Comparison of ENCODE assay signal across 29 mouse cellular contexts in genomic region chr16:16852411-16852810, GRCm38 (mm10). TPM values are rescaled to one million over a fixed set of nuclear protein-coding genes. Genes with fewer than 3 reads are reported as not detected.
"Had no signal": no experiment of that assay in that cellular context is flagged by ENCODE, and none has a peak within 500 bp of the region (broad histone marks: within the 10 kb centered on the region; RNA-seq: fewer than 3 reads in every experiment).

No protein-coding gene starts in this region.

- H3K27ac ChIP-seq: heart, embryonic 10.5 days; hindbrain, embryonic 10.5 days; hindbrain, embryonic 12.5 days; hindbrain, embryonic 14.5 days; intestine, embryonic 15.5 days; layer of hippocampus, adult 2 months; limb, embryonic 13.5 days; limb, embryonic 15.5 days; liver, embryonic 12.5 days; liver, embryonic 14.5 days had no signal

- ATAC-seq: hindbrain, embryonic 16.5 days; inflammation-experienced regulatory T-cells, adult 6 months; intestine, embryonic 15.5 days; liver, embryonic 12.5 days had no signal

- H3K27me3 ChIP-seq: heart, embryonic 12.5 days; hindbrain, embryonic 12.5 days; intestine, embryonic 15.5 days; limb, embryonic 13.5 days; limb, embryonic 15.5 days; liver, embryonic 12.5 days had no signal

- H3K4me1 ChIP-seq: heart, embryonic 10.5 days; heart, embryonic 12.5 days; hindbrain, embryonic 10.5 days; hindbrain, embryonic 12.5 days; intestine, embryonic 15.5 days; limb, embryonic 13.5 days; limb, embryonic 15.5 days; liver, embryonic 12.5 days had no signal

- H3K4me3 ChIP-seq: heart, embryonic 10.5 days; heart, embryonic 12.5 days; hindbrain, embryonic 10.5 days; hindbrain, embryonic 12.5 days; intestine, embryonic 15.5 days; layer of hippocampus, adult 2 months; limb, embryonic 13.5 days; limb, embryonic 15.5 days; liver, embryonic 12.5 days had no signal

- H3K36me3 ChIP-seq: heart, embryonic 10.5 days; heart, embryonic 12.5 days; hindbrain, embryonic 10.5 days; hindbrain, embryonic 12.5 days; intestine, embryonic 15.5 days; limb, embryonic 13.5 days; limb, embryonic 15.5 days; liver, embryonic 12.5 days had no signal

- DNase-seq: gastrocnemius, postnatal 14 days; gastrocnemius, postnatal 36 days; heart, adult 18-20 months; heart, postnatal 10 days; heart, postnatal 4 days; kidney, adult 18-20 months; kidney, adult 8-10 months; kidney, postnatal 10 days; kidney, postnatal 25 days; kidney, postnatal 4 days; layer of hippocampus, postnatal 36 days; left cerebral cortex, postnatal 4 days had no signal

- H3K9ac ChIP-seq: heart, embryonic 12.5 days; hindbrain, embryonic 12.5 days; hindbrain, embryonic 14.5 days; intestine, embryonic 15.5 days; limb, embryonic 13.5 days; limb, embryonic 15.5 days; liver, embryonic 12.5 days; liver, embryonic 14.5 days had no signal

- H3K4me2 ChIP-seq: heart, embryonic 12.5 days; hindbrain, embryonic 12.5 days; hindbrain, embryonic 14.5 days; intestine, embryonic 15.5 days; limb, embryonic 13.5 days; limb, embryonic 15.5 days; liver, embryonic 12.5 days had no signal

- H3K9me3 ChIP-seq: heart, embryonic 10.5 days; hindbrain, embryonic 12.5 days; intestine, embryonic 15.5 days; limb, embryonic 13.5 days; limb, embryonic 15.5 days; liver, embryonic 12.5 days had no signal

RNA-seq across cellular contexts. Expression of gene Igll1, which starts 11.4 kb away (rescaled TPM):
- polyA plus RNA-seq: heart, embryonic 10.5 days; heart, embryonic 12.5 days; heart, embryonic 14.5 days; heart, embryonic 16.5 days; hindbrain, embryonic 12.5 days; hindbrain, embryonic 14.5 days; hindbrain, embryonic 16.5 days; inflammation-experienced regulatory T-cells, adult 6 months; kidney, embryonic 14.5 days; liver, adult 2 months; liver, embryonic 12.5 days had no signal

RNA-seq across cellular contexts. Expression of gene Spag6l, which starts 23.2 kb away (rescaled TPM):
- polyA plus RNA-seq: inflammation-experienced regulatory T-cells, adult 6 months; limb, embryonic 15.5 days; liver, adult 2 months; liver, embryonic 12.5 days had no signal
